Mouse (Mus musculus): ENCODE measurements around the gene Capza1. TPM values are rescaled to one million over a fixed set of nuclear protein-coding genes. Genes with fewer than 3 reads are reported as not detected.

Gene Capza1
- polyA plus RNA-seq, 1 experiment, result 11.8 TPM

GRCm38 (mm10) chr3:104781471-104781903 lies 82.8 kb downstream of the Capza1 start, which contains the start of gene Fam19a3:
Fam19a3 (minus strand) TSS chr3:104781840.
- TF ChIP-seq GATA1 (IDR thresholded peaks at IDR 0.05; ENCODE audit: low read length), result no peak

DNA sequence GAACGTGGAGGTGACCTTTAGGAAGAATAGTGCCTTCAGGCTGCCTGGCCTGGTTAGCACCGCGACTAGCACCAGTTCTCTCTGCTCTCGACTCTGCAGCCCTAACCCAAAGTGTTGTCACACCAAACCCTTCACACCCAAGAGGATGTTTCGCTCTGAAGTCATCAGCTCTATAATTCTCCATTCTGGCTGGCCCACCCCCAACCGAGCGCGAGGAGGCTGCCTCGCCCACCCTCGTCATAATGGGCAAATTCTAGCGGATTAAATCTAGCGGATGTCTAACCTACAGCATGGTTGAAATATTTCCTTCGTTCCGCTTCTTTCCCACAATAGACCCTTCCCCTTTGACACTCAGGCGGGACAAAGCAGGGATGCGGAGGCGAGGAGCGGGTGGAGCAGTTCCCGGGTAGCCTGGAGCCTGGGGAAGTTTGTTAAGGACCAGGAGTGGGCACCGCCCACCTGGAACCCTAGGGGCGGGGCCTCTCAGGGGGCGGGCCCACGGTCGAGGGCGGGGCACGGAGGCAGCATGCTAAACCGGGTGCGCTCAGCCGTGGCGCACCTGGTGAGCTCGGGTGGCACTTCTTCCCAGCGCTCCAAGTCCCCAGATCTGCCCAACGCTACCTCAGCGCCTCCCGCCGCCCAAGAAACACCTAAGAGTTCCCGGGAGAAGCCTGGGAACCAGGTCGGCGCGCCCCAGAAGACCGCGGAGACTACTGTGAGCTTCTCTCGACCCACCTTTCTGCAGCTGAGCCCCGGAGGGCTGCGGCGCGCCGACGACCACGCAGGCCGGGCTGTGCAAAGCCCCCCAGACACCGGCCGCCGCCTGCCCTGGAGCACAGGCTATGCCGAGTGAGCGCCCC lies 83.5 kb downstream of the Capza1 start, which contains the start of gene Ppm1j:
Ppm1j (plus strand) TSS at position 496 of the 860 bp plus-strand sequence.
- no peak for TF ChIP-seq GATA1 (IDR thresholded peaks at IDR 0.05; ENCODE audit: low read length)

- no peak for TF ChIP-seq GATA1 (IDR thresholded peaks at IDR 0.05; ENCODE audit: low read length)
These were observed 84.4 kb downstream of the Capza1 start for GRCm38 (mm10) chr3:104779949-104780348.

GRCm38 (mm10) chr3:104777342-104777741 lies 87.0 kb downstream of the Capza1 start:
- no peak for TF ChIP-seq GATA1 (IDR thresholded peaks at IDR 0.05; ENCODE audit: low read length)

GRCm38 (mm10) chr3:104773301-104773700 lies 91.0 kb downstream of the Capza1 start:
- TF ChIP-seq GATA1 (IDR thresholded peaks at IDR 0.05; ENCODE audit: low read length), result no peak

Other genes with a start within 250 kb of the Capza1 start
- gene Slc16a1, start 225.8 kb downstream of the Capza1 start, polyA plus RNA-seq (2012), result 70.1 and 98.8 TPM in 2 replicates
- not detected in 2 replicates for gene Ppm1j, start 83.4 kb downstream of the Capza1 start, polyA plus RNA-seq (2012)
- not detected in 2 replicates for gene Fam19a3, start 82.7 kb downstream of the Capza1 start, polyA plus RNA-seq (2012)
- gene Rhoc, start 76.1 kb downstream of the Capza1 start, polyA plus RNA-seq (2012), result 0.25 and 0.31 TPM in 2 replicates
- gene Mov10, start 45.9 kb downstream of the Capza1 start, polyA plus RNA-seq (2012), result 42.9 and 49.6 TPM in 2 replicates
- 4.8 and 5.1 TPM in 2 replicates for gene St7l, start 500 bp downstream of the Capza1 start, polyA plus RNA-seq (2012)
- not detected in 2 replicates for gene Wnt2b, start 97.4 kb upstream of the Capza1 start, polyA plus RNA-seq (2012)
- gene Cttnbp2nl, start 188.6 kb upstream of the Capza1 start, polyA plus RNA-seq (2012), result not detected in 2 replicates
- gene 4930564D02Rik, start 202.3 kb upstream of the Capza1 start, polyA plus RNA-seq (2012), result not detected in 2 replicates